Mouse (Mus musculus): Measurements from ENCODE around the gene Gm20388.

GRCm38 (mm10) chr8:121850018-121850417 lies 1939.4 kb downstream of the Gm20388 start:
- no peak for TF ChIP-seq POLR2A (IDR thresholded peaks at IDR 0.05; ENCODE audit: borderline replicate concordance, extremely low read depth, insufficient read depth, insufficient read length, poor library complexity, severe bottlenecking)
- peak; percentile 96 for TF ChIP-seq CTCF (IDR thresholded peaks at IDR 0.05; ENCODE audit: borderline replicate concordance, extremely low read depth, insufficient read depth, insufficient read length)

Data from brain, embryonic 14.5 days (tissue).